Mouse (Mus musculus): ENCODE results near the gene Rnf187.

DNA sequence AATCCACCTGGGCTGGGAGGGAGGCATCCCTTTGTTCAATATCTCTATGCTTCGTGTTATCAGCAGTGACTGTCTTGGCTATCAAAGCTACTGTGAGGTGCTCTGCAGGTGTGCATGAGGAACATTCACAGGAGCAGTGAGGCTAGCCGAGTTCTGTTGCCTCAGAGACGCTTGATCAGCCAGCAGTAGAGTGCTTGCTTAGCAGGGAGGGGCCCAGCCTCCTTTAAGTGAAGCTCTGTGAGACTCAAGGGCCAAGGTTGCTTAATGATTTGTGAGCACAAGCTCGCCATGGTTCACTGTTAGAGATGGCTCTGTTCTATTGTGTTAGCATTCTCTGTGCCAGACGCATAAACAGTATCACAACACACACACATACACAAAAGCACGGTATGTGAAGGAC, 30.9 kb upstream of the Rnf187 start:
- no peak for TF ChIP-seq GATA1 (IDR thresholded peaks at IDR 0.05; ENCODE audit: borderline replicate concordance, low read length)
- no peak for TF ChIP-seq FLI1 (IDR thresholded peaks at IDR 0.05; ENCODE audit: low read length)

Data from megakaryocyte, embryonic 14.5 days (primary cell).